Mouse (Mus musculus) lung, postnatal 4 days (tissue): ENCODE data around the gene Galnt10.

Source experiments
- DNase-seq, 2 experiments: peaks; one replicate each; pipeline ENCODE4 v3.0.0; 2021

The Galnt10 gene

GRCm38 (mm10) chr11:57645018-57645559, at the start of gene Galnt10:
Gene Galnt10, plus strand, starts transcription at chr11:57645442.
- DNase-seq = peak; percentile 90 to 93

GRCm38 (mm10) chr11:57595899-57596298, 49.3 kb upstream of the Galnt10 start:
- no peak for DNase-seq

- peak; percentile 15 to 58 for DNase-seq
Measured at GRCm38 (mm10) chr11:57598161-57598560, 47.1 kb upstream of the Galnt10 start.

GRCm38 (mm10) chr11:57599304-57599703, 45.9 kb upstream of the Galnt10 start:
- DNase-seq = no peak

- no peak for DNase-seq
Measured at GRCm38 (mm10) chr11:57600113-57600512, 45.1 kb upstream of the Galnt10 start.

- DNase-seq = peak; percentile 11 to 50
Measured at GRCm38 (mm10) chr11:57600621-57601121, 44.6 kb upstream of the Galnt10 start.

- no peak for DNase-seq
Measured at GRCm38 (mm10) chr11:57601806-57602455, 43.3 kb upstream of the Galnt10 start.

GRCm38 (mm10) chr11:57605086-57605485, 40.2 kb upstream of the Galnt10 start:
- no peak for DNase-seq

- DNase-seq = no peak
Measured at GRCm38 (mm10) chr11:57605660-57606059, 39.6 kb upstream of the Galnt10 start.

- DNase-seq = no peak
Measured at GRCm38 (mm10) chr11:57614502-57614901, 30.7 kb upstream of the Galnt10 start.

GRCm38 (mm10) chr11:57615286-57615685, 30.0 kb upstream of the Galnt10 start:
- DNase-seq = peak; percentile 42 to 44

- DNase-seq = peak in 1 of 2 experiments; percentile 34
Measured at GRCm38 (mm10) chr11:57615871-57616270, 29.4 kb upstream of the Galnt10 start.

- DNase-seq = peak; percentile 49 to 56
Measured at GRCm38 (mm10) chr11:57617526-57618264, 27.5 kb upstream of the Galnt10 start.

- DNase-seq = no peak
Measured at GRCm38 (mm10) chr11:57621472-57621871, 23.8 kb upstream of the Galnt10 start.

- peak in 1 of 2 experiments; percentile 19 for DNase-seq
Measured at GRCm38 (mm10) chr11:57621876-57622275, 23.4 kb upstream of the Galnt10 start.

GRCm38 (mm10) chr11:57624490-57624893, 20.8 kb upstream of the Galnt10 start:
- DNase-seq = peak in 1 of 2 experiments; percentile 38

GRCm38 (mm10) chr11:57625465-57625864, 19.8 kb upstream of the Galnt10 start:
- DNase-seq = no peak

- DNase-seq = peak; percentile 71 to 73
Measured at GRCm38 (mm10) chr11:57627086-57627735, 18.0 kb upstream of the Galnt10 start.

GRCm38 (mm10) chr11:57631805-57632485, 13.3 kb upstream of the Galnt10 start:
- peak in 1 of 2 experiments; percentile 18 for DNase-seq

- DNase-seq = no peak
Measured at GRCm38 (mm10) chr11:57633006-57633405, 12.2 kb upstream of the Galnt10 start.

GRCm38 (mm10) chr11:57633975-57634585, 11.2 kb upstream of the Galnt10 start:
- peak in 1 of 2 experiments; percentile 17 for DNase-seq

- DNase-seq = peak in 1 of 2 experiments; percentile 17
Measured at GRCm38 (mm10) chr11:57635148-57635547, 10.1 kb upstream of the Galnt10 start.
